Mouse (Mus musculus) heart, embryonic 15.5 days (tissue): Measurements from ENCODE around the gene Gm45021. TPM values are rescaled to one million over a fixed set of nuclear protein-coding genes. Genes with fewer than 3 reads are reported as not detected.

ENCODE experiments used
- ATAC-seq: fragments of 200-750 bp; cut with Nextera tagmentation; replicated peaks from 2 replicates; pipeline ENCODE4 v1.8.0; 2017; ENCODE audit warnings: low read depth, moderate TSS enrichment; ENCODE audit not compliant: insufficient number of reproducible peaks, insufficient read depth, low FRiP score
- H3K27ac ChIP-seq: fragments of 300-500 bp; sonication (generic); 2 replicates; pipeline ENCODE4 v1.5.1; 2015; ENCODE audit warnings: mild to moderate bottlenecking, inconsistent platforms
- H3K27me3 ChIP-seq: fragments of 300-500 bp; sonication (generic); 2 replicates; pipeline ENCODE4 v1.6.1; 2015; ENCODE audit warnings: inconsistent platforms
- H3K36me3 ChIP-seq: fragments of 300-500 bp; sonication (generic); 2 replicates; pipeline ENCODE4 v1.6.1; 2015; ENCODE audit warnings: mild to moderate bottlenecking, inconsistent platforms
- H3K4me1 ChIP-seq: fragments of 300-500 bp; sonication (generic); replicated peaks from 2 replicates; pipeline ENCODE4 v1.6.1; 2015; ENCODE audit warnings: inconsistent platforms
- H3K4me2 ChIP-seq: fragments of 300-500 bp; sonication (generic); 2 replicates; pipeline ENCODE4 v1.6.1; 2015; ENCODE audit warnings: inconsistent platforms, mild to moderate bottlenecking, moderate library complexity
- H3K4me3 ChIP-seq: fragments of 300-500 bp; sonication (generic); 2 replicates; pipeline ENCODE4 v1.5.1; 2015; ENCODE audit warnings: mild to moderate bottlenecking, inconsistent platforms
- H3K9ac ChIP-seq: fragments of 300-500 bp; sonication (generic); 2 replicates; pipeline ENCODE4 v1.6.1; 2015; ENCODE audit warnings: mild to moderate bottlenecking, inconsistent platforms
- H3K9me3 ChIP-seq: fragments of 300-500 bp; sonication (generic); replicated peaks from 2 replicates; pipeline ENCODE4 v1.6.1; 2016; ENCODE audit warnings: inconsistent platforms
- WGBS: fragments of 180-500 bp; shearing (Covaris S2); methylation state at CpG from one replicate; pipeline ENCODE4 v1.1.7; 2015; ENCODE audit warnings: mixed read lengths; 5-methylcytosine and 5-hydroxymethylcytosine counted together
- polyA plus RNA-seq: library from polyadenylated mRNA; unstranded; fragments of >200 nt; fragmentation: Nextera tagmentation; extraction: Ambion mirVana; gene quantifications from 2 replicates; pipeline ENCODE4 v1.2.1, GENCODE M21; 2015

Gene Gm45021
- polyA plus RNA-seq, 1 experiment from 2014 or later, result not detected

GRCm38 (mm10) chr6:48554280-48555103 is 34.9 kb upstream of the Gm45021 start, which contains the start of gene Lrrc61:
TSS of gene Lrrc61 (plus strand) at chr6:48554796.
- peak; percentile 91 for ATAC-seq
- Histone ChIP-seq H3K9ac (peak within 1 kb of the TSS; percentile 61), H3K9me3 (no peaks in the 10 kb centered on the region), H3K4me3 (peak within 1 kb of the TSS; percentile 64), H3K27ac (peak within 1 kb of the TSS; percentile 98), H3K4me1 (peaks cover 14% of the 10 kb centered on the region), H3K27me3 (no peaks in the 10 kb centered on the region), H3K4me2 (peak within 1 kb of the TSS; percentile 75), H3K36me3 (peaks cover 6% of the 10 kb centered on the region; the same call in 1 of the 2 replicates)
- WGBS, result under 1% methylated on average over 39 of the region's 39 CpGs

- H3K9me3 ChIP-seq, result no peaks in the 10 kb centered on the region
- peak overlapping the region; percentile 64 for H3K4me3 ChIP-seq
- peaks cover 7% of the 10 kb centered on the region; the same call in 1 of the 2 replicates for H3K36me3 ChIP-seq
- peak overlapping the region; percentile 61 for H3K9ac ChIP-seq
- peak; percentile 84 for ATAC-seq
- peak overlapping the region; percentile 75 for H3K4me2 ChIP-seq
- peak overlapping the region; percentile 98 for H3K27ac ChIP-seq
- H3K27me3 ChIP-seq, result no peaks in the 10 kb centered on the region
- peaks cover 14% of the 10 kb centered on the region for H3K4me1 ChIP-seq
- WGBS, result 29% methylated on average over 14 of the region's 14 CpGs
Measured at GRCm38 (mm10) chr6:48555104-48555890, 34.1 kb upstream of the Gm45021 start.

GRCm38 (mm10) chr6:48555956-48556355 is 33.5 kb upstream of the Gm45021 start:
- ATAC-seq, result no peak
- H3K9me3 ChIP-seq, result no peaks in the 10 kb centered on the region
- no peak overlapping the region for H3K4me2 ChIP-seq
- no peak overlapping the region for H3K4me3 ChIP-seq
- H3K4me1 ChIP-seq, result peaks cover 14% of the 10 kb centered on the region
- peaks cover 7% of the 10 kb centered on the region; the same call in 1 of the 2 replicates for H3K36me3 ChIP-seq
- H3K27me3 ChIP-seq, result no peaks in the 10 kb centered on the region
- no peak overlapping the region for H3K27ac ChIP-seq
- H3K9ac ChIP-seq, result no peak overlapping the region
- 79% methylated on average over 3 of the region's 3 CpGs for whole genome bisulfite sequencing

- no peak for ATAC-seq
- H3K9ac ChIP-seq, result no peak overlapping the region
- H3K36me3 ChIP-seq, result peaks cover 5% of the 10 kb centered on the region
- H3K4me2 ChIP-seq, result no peak overlapping the region
- H3K9me3 ChIP-seq, result no peaks in the 10 kb centered on the region
- WGBS, result 69% methylated on average over 4 of the region's 4 CpGs
- peaks cover 41% of the 10 kb centered on the region for H3K4me1 ChIP-seq
- H3K27ac ChIP-seq, result peak overlapping the region; percentile 67
- H3K4me3 ChIP-seq, result no peak overlapping the region
- H3K27me3 ChIP-seq, result no peaks in the 10 kb centered on the region
Measured at GRCm38 (mm10) chr6:48565693-48566310, 23.6 kb upstream of the Gm45021 start.

- Histone ChIP-seq H3K36me3 (peaks cover 5% of the 10 kb centered on the region), H3K9me3 (no peaks in the 10 kb centered on the region), H3K27me3 (no peaks in the 10 kb centered on the region), H3K4me3 (no peak overlapping the region), H3K4me1 (peaks cover 41% of the 10 kb centered on the region), H3K27ac (peak overlapping the region; percentile 67), H3K9ac (no peak overlapping the region), H3K4me2 (no peak overlapping the region)
- 19% methylated on average over 5 of the region's 5 CpGs for WGBS
- peak; percentile 54; the same call in 1 of the 2 replicates for ATAC-seq
Measured at GRCm38 (mm10) chr6:48566312-48566711, 23.1 kb upstream of the Gm45021 start.

- peak overlapping the region; percentile 81 for H3K27ac ChIP-seq
- H3K9ac ChIP-seq, result no peak overlapping the region; the same call in 1 of the 2 replicates
- 35% methylated on average over 21 of the region's 21 CpGs for WGBS
Measured at GRCm38 (mm10) chr6:48568036-48568984, 21.1 kb upstream of the Gm45021 start.

GRCm38 (mm10) chr6:48569065-48569807 is 20.2 kb upstream of the Gm45021 start:
- Histone ChIP-seq H3K27ac (peak overlapping the region; percentile 81), H3K9ac (no peak overlapping the region)
- no peak for ATAC-seq

More at GRCm38 (mm10) chr6:48568036-48568984, 21.1 kb upstream of the Gm45021 start:
- peak overlapping the region; percentile 54 for H3K4me2 ChIP-seq
- H3K4me3 ChIP-seq, result peak overlapping the region; percentile 23
- no peaks in the 10 kb centered on the region for H3K9me3 ChIP-seq
- H3K27me3 ChIP-seq, result no peaks in the 10 kb centered on the region
- peaks cover 5% of the 10 kb centered on the region for H3K36me3 ChIP-seq
- H3K4me1 ChIP-seq, result peaks cover 55% of the 10 kb centered on the region
- ATAC-seq, result peak; percentile 69

GRCm38 (mm10) chr6:48572014-48572413 is 17.4 kb upstream of the Gm45021 start:
- Histone ChIP-seq H3K36me3 (no peaks in the 10 kb centered on the region), H3K4me3 (peak overlapping the region; percentile 16), H3K27ac (peak overlapping the region; percentile 71), H3K9me3 (no peaks in the 10 kb centered on the region), H3K9ac (no peak overlapping the region), H3K27me3 (no peaks in the 10 kb centered on the region), H3K4me1 (peaks cover 45% of the 10 kb centered on the region), H3K4me2 (peak overlapping the region; percentile 31)
- no peak for ATAC-seq
- 90% methylated on average over 5 of the region's 5 CpGs for WGBS

More at GRCm38 (mm10) chr6:48569065-48569807, 20.2 kb upstream of the Gm45021 start:
- Histone ChIP-seq H3K27me3 (no peaks in the 10 kb centered on the region), H3K4me2 (peak overlapping the region; percentile 54), H3K36me3 (peaks cover 5% of the 10 kb centered on the region), H3K9me3 (no peaks in the 10 kb centered on the region), H3K4me1 (peaks cover 60% of the 10 kb centered on the region), H3K4me3 (peak overlapping the region; percentile 23)
- 34% methylated on average over 8 of the region's 8 CpGs for WGBS

GRCm38 (mm10) chr6:48572572-48573061 is 16.8 kb upstream of the Gm45021 start, which contains the start of gene Rarres2:
TSS of gene Rarres2 (minus strand) at chr6:48572789.
- Histone ChIP-seq H3K4me3 (peak within 1 kb of the TSS; percentile 16), H3K9me3 (no peaks in the 10 kb centered on the region), H3K4me2 (peak within 1 kb of the TSS; percentile 31), H3K27ac (peak within 1 kb of the TSS; percentile 71), H3K9ac (no peak within 1 kb of the TSS), H3K36me3 (no peaks in the 10 kb centered on the region), H3K4me1 (peaks cover 42% of the 10 kb centered on the region), H3K27me3 (no peaks in the 10 kb centered on the region)
- peak; percentile 41; the same call in 1 of the 2 replicates for ATAC-seq
- WGBS, result 34% methylated on average over 6 of the region's 6 CpGs
